Mouse (Mus musculus) activated CD4-positive, CD25-positive, alpha-beta regulatory T cell, adult 4 months (primary cell): ENCODE data around the gene Iqch. TPM values are rescaled to one million over a fixed set of nuclear protein-coding genes. Genes with fewer than 3 reads are reported as not detected.

Experiments used
- polyA plus RNA-seq, 2 experiments: library from polyadenylated mRNA; unstranded; fragments of 100-300 nt; shearing (Covaris generic); gene quantifications; one replicate each; pipeline ENCODE4 v1.2.1; 2017

Iqch gene
- polyA plus RNA-seq, 2 experiments from 2014 or later = not detected

Other genes with a start within 250 kb of the Iqch start
- 10 to 100 TPM in 1 of 2 experiments, 1 to 10 TPM in 1; 7.3 to 12.5 TPM for gene Map2k5, start 224.6 kb downstream of the Iqch start, polyA plus RNA-seq
- gene 2300009A05Rik, start 203.2 kb downstream of the Iqch start, polyA plus RNA-seq = 10 to 100 TPM in 1 of 2 experiments, 1 to 10 TPM in 1; 8.3 to 13.5 TPM
- 10 to 100 TPM; 37.0 to 38.5 TPM for gene Aagab, start 167 bp upstream of the Iqch start, polyA plus RNA-seq
- gene Smad3, start 155.5 kb upstream of the Iqch start, polyA plus RNA-seq = 10 to 100 TPM; 15.0 to 16.8 TPM